Mouse (Mus musculus) gastrocnemius, postnatal 25 days (tissue): ENCODE data around the gene Plekho2. TPM values are rescaled to one million over a fixed set of nuclear protein-coding genes. Genes with fewer than 3 reads are reported as not detected.

Source experiments
- DNase-seq: peaks from one replicate; pipeline ENCODE4 v3.0.0; 2022
- long read RNA-seq, 2 experiments: library from polyadenylated mRNA; stranded (forward); transcript quantifications; one replicate each; pipeline ENCODE4 v2.0.0; 2021
- total RNA-seq, 2 experiments: library from RNA; stranded (reverse); gene quantifications; 1 replicate in 1 of 2; 2 replicates in 1 of 2; pipeline ENCODE4 v1.2.3; 2021

The Plekho2 gene
- total RNA-seq: 1 to 10 TPM; 4.7 to 6.3 TPM
- long read RNA-seq, experiment 1, partial matches to known transcripts: 0 of 1 reads
- long read RNA-seq, experiment 1, other reads (novel, unspliced or antisense): 1 of 1 reads
- long read RNA-seq, experiment 2, partial matches to known transcripts: 0 of 3 reads
- long read RNA-seq, experiment 2, other reads (novel, unspliced or antisense): 1 of 3 reads

DNA sequence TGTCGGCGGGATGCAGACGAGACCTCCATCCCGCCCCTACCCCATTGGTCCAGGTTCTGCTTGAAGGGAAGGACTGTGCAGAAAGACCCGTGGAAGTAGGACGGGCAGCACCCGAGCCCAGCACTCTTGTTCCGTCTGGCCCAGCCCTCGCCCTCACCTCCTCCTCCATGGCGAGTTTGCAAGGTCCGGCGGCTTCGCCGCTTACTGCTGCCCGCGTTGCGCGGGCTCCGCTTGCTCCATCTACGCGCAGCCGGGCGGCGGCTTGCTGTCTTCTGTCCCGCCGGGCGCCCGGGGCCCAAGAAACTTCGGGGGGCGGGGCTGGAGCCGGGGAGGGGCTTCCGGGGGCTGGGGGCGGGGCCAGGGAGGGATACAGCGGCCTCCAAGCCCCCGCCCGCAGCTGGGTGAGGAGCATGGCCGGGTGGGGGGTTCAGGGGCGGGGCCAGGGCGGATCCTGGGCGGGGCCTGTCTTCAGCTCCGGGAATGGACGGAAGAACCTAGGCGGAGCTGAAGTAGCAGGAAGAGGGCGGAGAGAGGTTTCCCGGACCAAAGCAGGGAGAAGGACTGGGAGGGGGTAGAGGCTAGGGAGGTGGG, at the start of gene Plekho2:
TSS of gene Plekho2 (minus strand) at position 260 of the 591 bp plus-strand sequence.
- peak; percentile 98 for DNase-seq

DNA sequence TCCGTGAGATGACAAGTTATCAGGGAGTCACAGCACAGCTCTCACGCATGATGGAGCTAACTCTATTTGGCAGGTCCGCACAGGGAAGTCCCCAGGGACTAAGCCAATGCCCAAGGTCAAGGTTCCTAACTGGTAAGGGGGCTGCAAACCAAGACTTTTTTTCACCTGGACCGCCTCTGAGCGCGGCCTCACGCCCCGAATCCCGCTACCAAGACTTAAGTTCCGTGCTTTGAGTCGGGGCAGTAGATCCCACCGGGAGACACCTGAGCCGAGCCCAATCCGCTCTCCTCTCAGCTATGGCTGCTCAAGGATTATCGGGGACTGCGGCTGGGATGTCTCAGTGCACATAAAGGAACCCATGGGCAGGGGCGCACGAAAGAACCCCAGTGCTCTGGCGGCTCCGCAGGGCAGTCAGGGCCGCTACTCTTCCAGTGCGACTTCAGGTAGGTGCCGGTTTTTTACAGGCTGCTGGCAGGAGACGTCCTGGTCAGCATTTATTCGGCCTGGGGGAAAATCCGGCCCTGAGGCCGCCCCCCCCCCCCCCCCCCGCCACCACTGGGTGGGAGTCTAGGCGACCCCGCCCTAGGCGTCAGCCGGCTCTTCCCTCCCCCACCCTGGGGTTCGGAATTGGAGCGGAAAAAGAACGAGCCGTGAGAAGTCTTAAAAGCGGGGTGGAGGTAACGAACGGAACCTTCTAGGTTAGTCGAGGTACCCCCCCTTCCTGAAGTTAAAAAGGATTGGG, 49.4 kb upstream of the Plekho2 start, which contains the start of gene Rbpms2:
TSS of gene Rbpms2 (plus strand) at position 624 of the 742 bp plus-strand sequence.
- no peak for DNase-seq

DNA sequence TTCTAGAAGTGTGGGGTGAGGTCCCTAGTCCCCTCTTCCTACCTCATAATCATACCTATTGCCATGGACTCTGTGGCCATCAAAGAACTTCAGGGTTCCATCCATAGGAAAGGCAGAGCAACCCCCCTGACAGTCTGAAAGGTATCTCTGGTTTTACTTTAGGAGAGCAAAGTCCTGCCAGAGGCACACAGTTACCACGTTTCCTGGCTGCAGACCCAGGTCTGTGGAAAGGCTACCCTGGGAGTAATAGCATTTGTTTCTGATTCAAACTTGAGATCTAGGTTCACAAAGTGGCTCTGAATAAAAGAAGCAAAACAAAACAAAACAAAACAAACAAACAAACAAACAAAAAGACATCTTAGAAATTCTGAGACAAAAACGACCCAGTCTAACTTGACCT, 44.4 kb upstream of the Plekho2 start:
- no peak for DNase-seq

DNA sequence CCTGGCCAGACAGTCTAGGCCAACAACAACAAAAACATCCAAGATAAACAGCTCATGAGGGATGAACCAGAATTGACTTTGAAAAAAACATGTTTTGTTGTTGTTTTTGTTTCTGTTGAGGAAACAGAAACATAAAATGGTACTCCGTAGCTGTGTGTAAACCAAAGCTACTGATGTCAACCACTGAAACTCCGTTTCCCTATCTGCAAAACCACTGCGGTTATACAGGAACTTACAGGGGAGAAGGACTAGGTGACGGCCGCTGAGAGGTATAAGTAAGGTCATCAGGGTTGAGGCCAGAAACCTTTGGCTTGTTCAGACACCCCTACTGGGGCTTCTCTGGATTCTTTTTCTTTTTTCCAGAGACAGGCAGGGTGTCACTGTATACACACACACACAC, 43.0 kb upstream of the Plekho2 start:
- no peak for DNase-seq

DNA sequence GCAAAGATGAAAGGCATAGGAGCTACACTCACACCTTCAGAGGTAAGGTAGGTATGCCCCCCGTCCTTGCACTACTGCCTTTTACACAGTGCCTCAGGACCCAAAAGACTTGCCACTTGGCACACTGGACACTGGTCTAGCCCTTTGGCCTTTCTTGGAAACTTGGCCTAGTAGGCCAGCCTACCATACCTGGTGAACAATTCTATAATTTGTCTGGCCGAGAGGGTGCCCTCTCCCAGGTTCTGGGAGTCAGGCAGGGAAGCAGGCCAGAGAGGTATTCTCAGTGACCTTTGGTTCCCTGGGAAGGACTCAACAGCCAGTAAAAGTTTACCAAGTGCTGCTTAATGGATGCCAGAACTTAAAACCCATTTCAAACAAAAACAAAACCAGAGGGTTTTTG, 41.8 kb upstream of the Plekho2 start:
- DNase-seq: no peak

DNA sequence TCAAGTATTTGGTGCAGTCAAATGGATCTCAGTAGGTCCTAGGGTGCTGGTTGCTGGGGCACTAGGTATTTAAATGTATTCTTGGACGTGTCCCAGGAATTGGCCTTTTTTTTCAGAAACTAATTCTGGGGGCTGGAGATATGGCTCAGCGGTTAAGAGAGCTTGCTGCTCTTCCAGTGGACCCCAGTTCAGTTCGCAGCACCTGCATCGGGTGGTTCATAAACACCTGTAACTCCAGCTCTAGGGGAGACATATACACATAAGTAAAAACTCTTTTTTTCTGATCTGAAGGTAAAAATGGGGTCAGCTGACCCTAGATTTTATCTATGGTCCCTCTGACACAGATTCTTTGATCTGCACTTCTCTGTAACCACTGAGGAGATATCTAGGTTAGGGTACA, 41.4 kb upstream of the Plekho2 start:
- no peak for DNase-seq

DNA sequence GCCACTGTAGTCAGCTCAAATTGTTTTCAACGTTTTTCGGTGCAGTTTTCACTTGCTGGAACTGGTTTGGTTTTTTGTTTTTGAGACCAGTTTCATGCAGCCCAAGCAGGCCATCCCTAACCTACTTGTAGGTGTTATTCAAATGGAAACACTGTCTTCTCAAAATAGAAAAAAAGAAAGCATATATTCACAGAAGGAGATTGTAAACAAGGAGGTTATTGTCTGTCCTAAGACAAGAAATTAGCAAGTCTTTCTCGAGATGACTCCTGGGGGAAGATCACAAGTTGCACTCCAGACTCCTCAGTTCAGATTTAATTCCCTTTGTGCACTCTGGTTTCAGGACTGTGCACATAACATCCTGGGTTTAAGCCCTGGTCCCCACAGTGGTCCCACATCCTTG, 39.5 kb upstream of the Plekho2 start:
- no peak for DNase-seq

DNA sequence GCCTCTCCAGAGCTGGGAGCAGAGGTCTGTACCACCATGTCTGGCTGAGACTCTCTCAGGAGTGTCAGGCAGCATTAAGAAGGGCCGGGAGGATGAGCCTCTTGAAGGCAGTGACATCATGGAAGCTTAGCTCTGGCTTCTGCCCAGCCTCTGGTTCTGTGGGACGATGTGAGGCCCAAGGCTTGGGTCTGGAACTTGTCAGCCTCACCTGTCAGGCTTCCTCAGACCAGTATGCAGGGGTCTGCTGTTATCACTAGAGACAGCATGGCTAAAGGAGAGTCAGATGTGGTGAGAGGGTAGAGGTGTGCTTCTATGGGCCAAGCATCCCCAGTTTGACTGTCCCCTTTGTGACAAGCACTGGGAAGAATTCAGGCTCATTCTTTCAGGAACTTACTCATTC, 33.3 kb upstream of the Plekho2 start:
- no peak for DNase-seq

DNA sequence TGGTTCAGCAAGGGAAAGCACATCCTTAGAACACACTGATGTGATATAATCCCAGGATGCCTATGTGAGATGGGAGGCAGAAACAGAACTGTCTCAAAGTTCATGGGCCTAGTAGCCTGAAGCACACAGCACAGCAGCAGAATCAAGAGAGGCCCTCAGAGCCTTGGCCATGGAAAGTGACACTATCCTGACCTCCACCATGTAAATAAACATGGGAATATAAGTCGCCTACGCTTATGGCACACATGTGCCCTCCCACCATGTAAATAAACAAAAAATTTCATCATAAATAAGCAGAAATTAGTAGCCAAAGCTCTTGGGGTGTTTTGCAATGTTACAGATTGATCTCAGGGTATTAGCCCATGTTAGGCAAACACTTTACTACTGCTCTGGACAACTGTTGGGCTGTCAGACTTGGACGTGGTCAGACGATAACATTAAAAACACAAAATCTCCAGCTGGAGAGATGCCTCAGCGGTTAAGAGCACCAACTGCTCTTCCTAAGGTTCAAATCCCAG, 32.2 kb upstream of the Plekho2 start:
- no peak for DNase-seq

DNA sequence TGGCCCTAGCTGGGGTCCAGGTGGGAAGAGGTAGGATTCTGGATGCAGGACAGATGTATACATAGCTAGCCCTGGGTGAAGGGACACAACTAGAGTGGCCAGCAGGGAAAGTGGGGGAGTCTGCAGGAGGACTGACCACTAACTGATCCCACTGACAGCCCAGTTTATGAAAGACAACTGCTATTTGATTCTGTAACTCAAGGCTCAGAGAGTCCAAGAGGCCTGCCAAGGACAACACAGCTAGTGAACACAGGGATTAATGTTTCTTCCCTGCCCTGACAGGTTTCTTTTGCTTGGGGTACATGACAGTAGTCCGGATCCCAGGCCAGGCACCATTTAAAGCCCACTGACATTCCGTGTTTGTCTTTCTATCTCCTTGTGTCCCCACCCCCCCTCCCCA, 27.3 kb upstream of the Plekho2 start:
- no peak for DNase-seq

DNA sequence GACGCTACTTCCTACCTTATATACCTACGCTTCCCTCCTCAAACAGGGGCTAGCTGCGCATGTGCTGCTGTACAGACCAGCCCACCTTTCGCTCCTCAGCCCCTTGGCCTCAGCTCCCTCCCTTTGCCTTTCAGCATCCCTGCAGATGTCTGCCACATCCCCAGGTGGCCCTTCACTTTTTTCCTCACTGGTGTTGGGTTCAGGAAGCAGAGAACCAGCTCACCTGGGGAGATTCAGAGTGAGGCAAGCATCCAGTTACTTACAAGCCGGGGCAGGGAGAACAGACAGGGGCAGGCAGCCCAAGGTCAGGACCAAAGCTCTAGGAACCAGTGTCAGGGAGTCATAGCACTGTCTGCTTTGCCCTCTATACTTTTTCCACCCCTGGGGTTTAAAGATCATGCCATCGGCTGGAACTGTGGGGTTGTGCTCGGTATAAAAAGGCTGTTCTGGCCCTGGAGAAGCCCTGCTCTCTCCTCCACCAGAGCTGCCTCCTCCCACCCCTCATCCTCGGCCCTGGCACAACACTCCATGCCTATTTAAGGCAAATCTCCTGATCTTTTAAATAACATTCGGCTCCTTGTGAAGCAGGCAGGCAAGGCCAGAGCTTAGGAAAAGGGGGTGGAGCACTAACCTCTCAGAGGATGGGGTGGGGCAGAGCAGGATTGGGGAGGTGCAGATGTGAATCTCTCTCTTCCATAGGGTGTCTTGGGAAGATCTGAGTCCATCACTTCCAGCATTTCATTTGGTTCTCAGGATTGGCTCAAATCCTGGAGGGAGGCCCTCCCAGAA, 26.7 kb upstream of the Plekho2 start:
- DNase-seq: no peak

DNA sequence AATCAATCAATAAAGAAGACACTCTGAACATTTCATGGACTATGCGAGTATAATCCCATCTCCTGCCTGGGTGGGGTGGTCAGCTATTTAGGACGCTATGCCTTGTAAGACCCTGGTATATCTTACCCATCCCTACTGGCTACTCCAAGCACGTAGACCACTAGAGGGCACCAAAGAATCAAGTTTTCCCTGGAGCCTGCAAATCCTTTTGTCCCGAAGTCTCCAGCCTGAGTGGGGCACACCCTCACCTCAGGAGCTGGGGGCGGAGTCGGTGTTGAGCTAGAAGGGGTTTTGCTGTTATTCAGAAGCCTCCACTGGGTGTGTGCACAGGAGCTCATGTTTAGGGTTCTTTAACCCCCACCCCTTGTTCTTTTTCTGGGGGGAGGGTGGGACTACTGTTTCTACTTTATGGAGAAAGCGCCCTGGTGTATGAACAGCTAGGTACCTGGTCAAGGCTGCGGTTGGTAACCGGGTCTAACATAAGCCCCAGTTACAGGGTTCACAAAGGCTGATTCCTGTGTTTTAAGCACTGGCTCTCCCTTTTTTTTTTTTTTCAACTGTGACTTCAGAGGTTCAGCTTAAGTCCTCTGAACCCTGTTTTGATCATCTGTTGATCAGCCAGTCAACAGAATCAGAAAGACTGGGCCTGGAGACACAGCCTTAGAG, 25.8 kb upstream of the Plekho2 start:
- DNase-seq: peak; percentile 22

DNA sequence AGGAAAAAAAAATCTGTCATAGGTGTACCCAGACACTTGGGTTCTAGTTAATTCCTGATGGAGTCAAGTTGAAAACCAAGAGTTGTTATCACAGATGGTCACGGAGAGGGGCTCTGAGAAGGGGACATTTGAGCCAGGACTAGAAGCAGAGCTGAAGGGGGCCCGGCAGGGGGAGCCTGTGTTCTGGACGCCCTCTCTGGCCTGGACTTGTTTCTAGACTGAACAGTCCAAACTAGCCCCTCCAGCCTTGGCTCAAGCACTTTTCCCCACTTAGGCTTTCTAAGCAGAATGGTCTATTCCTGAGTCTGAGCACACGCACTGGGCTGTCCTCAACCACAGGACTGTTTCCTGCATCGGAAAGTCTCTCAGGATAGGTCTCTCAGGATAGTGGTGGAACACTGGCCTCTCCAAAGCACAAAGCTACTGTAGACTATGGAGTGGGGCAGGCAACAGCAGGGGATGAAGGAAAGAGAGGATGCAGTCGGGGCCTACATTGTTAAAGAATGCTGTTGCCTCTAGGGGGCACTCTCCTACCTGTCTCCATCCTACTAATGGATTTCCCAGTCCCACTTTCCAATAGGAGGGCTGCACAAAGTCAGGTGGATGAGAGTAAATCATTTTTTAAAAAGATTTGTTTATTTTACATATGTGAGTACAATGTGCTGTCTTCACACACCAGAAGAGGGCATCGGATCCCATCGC, 23.7 kb upstream of the Plekho2 start:
- no peak for DNase-seq

DNA sequence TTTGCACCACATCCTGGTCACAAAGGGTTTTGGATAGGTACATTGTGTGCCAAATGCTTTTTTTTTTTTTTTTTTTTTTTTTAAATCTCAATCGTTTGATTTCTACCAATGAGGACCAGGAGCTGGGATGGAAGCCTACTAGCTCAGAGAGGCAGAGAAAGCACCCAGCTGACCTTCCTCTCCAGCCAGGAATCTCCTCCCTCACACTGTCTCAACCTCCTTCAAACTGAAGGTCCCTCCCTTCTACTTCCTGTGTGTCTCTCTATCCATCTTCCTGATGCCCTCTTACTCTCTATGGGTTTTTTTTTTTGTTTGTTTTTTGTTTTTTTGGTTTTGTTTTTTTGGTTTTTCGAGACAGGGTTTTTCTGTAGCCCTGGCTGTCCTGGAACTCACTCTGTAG, 21.1 kb upstream of the Plekho2 start:
- DNase-seq: no peak

DNA sequence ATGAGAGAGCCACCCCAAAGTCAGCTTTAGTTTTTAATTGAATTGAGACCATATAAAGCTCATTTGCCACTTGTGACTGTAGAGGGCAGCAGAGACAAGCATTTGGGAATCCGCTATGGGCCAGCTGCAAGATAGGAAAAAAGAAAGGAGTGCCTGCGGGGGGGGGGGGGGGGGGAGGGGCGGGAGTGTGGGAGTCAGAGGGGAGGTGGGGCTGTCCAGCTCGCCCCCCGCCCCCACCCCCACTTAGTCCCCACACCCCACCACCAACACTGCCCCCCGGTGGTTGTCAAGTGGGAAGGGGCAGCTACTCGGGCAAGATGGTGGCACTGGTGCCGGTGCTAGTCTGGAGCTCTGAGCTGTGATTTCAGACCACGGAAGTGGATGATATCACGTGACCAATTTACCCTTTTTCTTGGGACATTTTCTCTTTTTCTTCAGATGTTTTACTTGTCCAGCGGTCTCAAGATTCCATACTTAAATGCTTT, 19.0 kb upstream of the Plekho2 start:
- DNase-seq: peak; percentile 36

DNA sequence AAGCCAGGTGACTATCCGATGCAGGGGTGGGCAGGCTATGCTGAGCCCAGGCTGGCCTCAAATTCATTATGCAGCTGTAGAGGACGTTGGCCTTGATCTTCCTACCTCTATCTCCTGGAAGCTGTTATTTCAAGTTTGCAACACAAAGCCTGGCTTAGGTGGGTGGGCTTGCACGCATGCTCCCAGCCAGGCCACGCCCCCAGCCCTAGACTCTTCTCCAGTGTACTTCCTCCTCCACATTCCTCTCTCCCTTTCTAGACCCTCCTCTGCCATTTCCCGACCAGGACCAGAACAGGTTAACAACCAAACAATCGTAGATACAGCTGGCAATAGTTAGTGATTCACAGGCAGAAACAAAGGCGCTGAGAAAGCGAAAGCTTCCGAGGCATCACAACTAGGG, 13.8 kb upstream of the Plekho2 start:
- no peak for DNase-seq

DNA sequence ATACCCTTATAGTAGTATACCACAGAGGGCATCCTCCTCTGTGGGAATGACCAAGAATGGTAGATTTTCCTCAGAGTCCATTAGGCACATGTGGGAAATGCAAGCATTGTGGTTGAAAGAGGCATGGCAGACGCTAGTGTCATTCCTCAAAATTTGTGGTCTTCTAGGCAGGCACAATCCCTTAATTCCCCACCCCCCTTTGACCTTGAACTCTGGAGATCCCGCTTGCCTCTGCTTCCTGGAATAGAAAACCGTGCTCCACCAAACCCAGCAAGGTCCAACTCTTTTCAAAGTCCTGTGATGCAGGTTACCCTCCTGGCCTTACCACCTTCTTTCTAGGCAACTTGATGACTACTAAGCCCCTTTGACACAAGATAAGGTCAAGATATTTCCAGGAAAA, 12.9 kb upstream of the Plekho2 start:
- no peak for DNase-seq

DNA sequence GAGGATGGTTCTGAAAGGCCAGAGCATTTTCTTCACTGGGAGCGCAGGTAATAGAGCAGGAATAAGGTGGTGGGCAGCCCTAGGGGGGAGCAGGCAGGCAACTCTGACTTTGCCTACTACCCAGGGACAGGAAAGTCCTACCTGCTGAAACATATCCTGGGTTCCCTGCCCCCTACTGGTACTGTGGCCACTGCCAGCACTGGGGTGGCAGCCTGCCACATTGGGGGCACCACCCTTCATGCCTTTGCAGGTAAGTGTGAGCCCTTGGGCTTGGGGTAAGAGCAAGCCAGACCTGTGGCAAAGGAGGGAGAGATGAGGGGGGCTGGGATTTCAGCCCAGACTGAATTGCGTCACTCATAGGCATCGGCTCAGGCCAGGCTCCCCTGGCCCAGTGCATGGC, 9.3 kb upstream of the Plekho2 start:
- DNase-seq: no peak

DNA sequence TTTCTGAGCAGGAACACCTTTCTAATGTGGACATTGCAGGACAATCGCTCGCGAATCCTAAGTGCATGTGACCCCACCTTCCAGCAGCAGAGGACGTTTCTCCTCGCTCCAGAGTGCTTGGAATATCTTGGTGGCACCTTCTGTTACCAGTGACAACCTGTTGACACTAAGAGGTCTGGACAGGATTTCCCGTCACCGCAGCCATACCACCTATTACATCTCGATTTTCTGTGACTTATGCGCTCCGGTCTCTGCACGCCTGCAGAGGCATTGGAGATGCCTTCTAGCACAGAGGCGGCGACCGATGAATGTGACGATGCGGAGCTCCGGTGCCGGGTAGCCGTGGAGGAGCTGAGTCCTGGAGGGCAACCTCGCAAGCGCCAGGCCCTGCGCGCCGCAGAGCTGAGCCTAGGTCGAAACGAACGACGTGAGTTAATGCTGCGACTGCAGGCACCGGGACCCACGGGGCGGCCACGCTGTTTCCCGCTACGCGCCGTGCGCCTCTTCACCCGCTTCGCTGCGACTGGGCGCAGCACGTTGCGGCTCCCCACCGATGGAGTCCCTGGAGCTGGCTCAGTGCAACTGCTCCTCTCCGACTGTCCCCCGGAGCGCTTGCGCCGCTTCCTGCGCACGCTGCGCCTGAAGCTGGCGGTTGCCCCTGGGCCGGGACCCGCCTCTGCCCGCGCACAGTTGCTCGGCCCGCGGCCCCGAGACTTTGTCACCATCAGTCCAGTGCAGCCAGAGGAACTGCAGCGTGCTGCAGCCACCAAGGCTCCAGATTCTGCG, 7.9 kb upstream of the Plekho2 start:
- DNase-seq: no peak

DNA sequence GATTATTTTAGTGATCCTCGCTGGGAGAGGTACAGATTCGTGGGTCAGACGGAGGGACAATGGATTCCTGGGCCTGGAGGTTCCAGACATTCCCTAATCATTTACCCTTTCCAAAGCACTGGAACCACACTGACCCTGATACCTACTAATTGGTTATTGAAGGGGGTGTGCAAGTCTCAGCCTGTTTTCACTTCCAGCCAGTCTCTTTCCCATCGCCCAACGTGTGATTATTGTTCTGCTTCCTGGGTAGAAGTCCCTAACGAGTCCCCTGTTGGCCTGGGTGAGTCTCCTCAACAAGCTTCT, 7.4 kb upstream of the Plekho2 start:
- DNase-seq: no peak
